Mouse (Mus musculus) MEL (cell line): Measurements from ENCODE around the gene Arhgap28. TPM values are rescaled to one million over a fixed set of nuclear protein-coding genes. Genes with fewer than 3 reads are reported as not detected.

Source experiments
- DNase-seq: peaks from one replicate; pipeline ENCODE4 v3.0.0; 2011; ENCODE audit warnings: low read depth, low spot score
- H3K27ac ChIP-seq: 2 replicates; pipeline ENCODE4 v1.5.1; 2012; ENCODE audit warnings: low read depth, mild to moderate bottlenecking, control low read depth, low read length, moderate library complexity; ENCODE audit not compliant: control insufficient read depth
- H3K27me3 ChIP-seq, 2 experiments: fragments of 150-350 bp in 1 of 2; sonication (generic) in 1 of 2; 2 replicates each; pipeline ENCODE4 v1.6.1; 2012; ENCODE audit warnings: low read length in 2 of 2, mild to moderate bottlenecking in 2 of 2, improper control_type of control experiment in 1 of 2, moderate library complexity in 1 of 2; ENCODE audit not compliant: insufficient read depth in 2 of 2, control insufficient read depth in 1 of 2
- H3K36me3 ChIP-seq, 2 experiments: 2 replicates each; pipeline ENCODE4 v1.6.1; 2012 to 2014; ENCODE audit warnings: low read length in 2 of 2, improper control_type of control experiment in 1 of 2, inconsistent platforms in 1 of 2, mild to moderate bottlenecking in 1 of 2; ENCODE audit not compliant: insufficient read depth in 2 of 2, control insufficient read depth in 1 of 2
- H3K4me1 ChIP-seq, 2 experiments: fragments of 150-350 bp in 1 of 2; sonication (generic) in 1 of 2; 2 replicates each; pipeline ENCODE4 v1.6.1; 2012; ENCODE audit warnings: low read length in 2 of 2, improper control_type of control experiment in 1 of 2, mild to moderate bottlenecking in 1 of 2; ENCODE audit not compliant: insufficient read depth in 2 of 2, control insufficient read depth in 1 of 2
- H3K4me3 ChIP-seq, 2 experiments: fragments of 150-350 bp in 1 of 2; sonication (generic) in 1 of 2; 2 replicates each; pipeline ENCODE4 v1.5.1; 2012; ENCODE audit warnings: low read depth in 2 of 2, low read length in 2 of 2, mild to moderate bottlenecking in 2 of 2, moderate library complexity in 2 of 2, control low read depth in 1 of 2, improper control_type of control experiment in 1 of 2; ENCODE audit not compliant: control insufficient read depth in 1 of 2, insufficient read depth in 1 of 2
- H3K79me2 ChIP-seq: 2 replicates; pipeline ENCODE4 v1.6.1; 2012; ENCODE audit warnings: mild to moderate bottlenecking, low read length, moderate library complexity; ENCODE audit not compliant: control insufficient read depth, poor library complexity, insufficient read depth
- H3K9ac ChIP-seq: 2 replicates; pipeline ENCODE4 v1.6.1; 2012; ENCODE audit warnings: low read depth, mild to moderate bottlenecking, control low read depth, low read length, moderate library complexity; ENCODE audit not compliant: control insufficient read depth, poor library complexity, severe bottlenecking
- H3K9me3 ChIP-seq: fragments of 150-350 bp; sonication (generic); replicated peaks from 2 replicates; pipeline ENCODE4 v1.6.1; 2012; ENCODE audit warnings: mild to moderate bottlenecking, low read length, improper control_type of control experiment, moderate library complexity; ENCODE audit not compliant: insufficient read depth
- BHLHE40 ChIP-seq: IDR thresholded peaks from 2 replicates; pipeline ENCODE4 v1.6.1; 2012; ENCODE audit warnings: low read depth, mild to moderate bottlenecking, inconsistent platforms, low read length, improper control_type of control experiment, borderline replicate concordance
- CHD1 ChIP-seq: IDR thresholded peaks from 2 replicates; pipeline ENCODE4 v1.6.1; 2012; ENCODE audit warnings: low read depth, mild to moderate bottlenecking, inconsistent platforms, low read length, improper control_type of control experiment
- CTCF ChIP-seq, 3 experiments: IDR thresholded peaks in 2 of 3; conservative IDR thresholded peaks in 1 of 3; 2 replicates each; pipeline ENCODE4 v1.5.1; 2011 to 2012; ENCODE audit warnings: low read length in 3 of 3, low read depth in 2 of 3, mild to moderate bottlenecking in 2 of 3, improper control_type of control experiment in 1 of 3, inconsistent platforms in 1 of 3, mixed read lengths in 1 of 3, moderate library complexity in 1 of 3; ENCODE audit not compliant: control insufficient read depth in 1 of 3, insufficient read depth in 1 of 3, poor library complexity in 1 of 3, severe bottlenecking in 1 of 3
- EP300 ChIP-seq, 2 experiments: IDR thresholded peaks; 2 replicates each; pipeline ENCODE4 v1.6.1; 2011; ENCODE audit warnings: improper control_type of control experiment in 2 of 2, low read length in 2 of 2, low read depth in 1 of 2, mild to moderate bottlenecking in 1 of 2
- GATA1 ChIP-seq: IDR thresholded peaks from 2 replicates; pipeline ENCODE4 v1.6.1; 2011; ENCODE audit warnings: low read depth, low read length, improper control_type of control experiment
- HCFC1 ChIP-seq: IDR thresholded peaks from 2 replicates; pipeline ENCODE4 v1.6.1; 2012; ENCODE audit warnings: low read depth, mild to moderate bottlenecking, inconsistent platforms, low read length, improper control_type of control experiment, moderate library complexity
- JUND ChIP-seq: IDR thresholded peaks from 2 replicates; pipeline ENCODE4 v1.6.1; 2011; ENCODE audit warnings: low read depth, mild to moderate bottlenecking, improper control_type of control experiment, low read length
- MEF2A ChIP-seq: IDR thresholded peaks from 2 replicates; pipeline ENCODE4 v1.6.1; 2014; ENCODE audit warnings: low read depth, mild to moderate bottlenecking, inconsistent platforms, low read length, improper control_type of control experiment; ENCODE audit not compliant: poor library complexity, insufficient replicate concordance, severe bottlenecking; ENCODE audit errors: extremely low read depth
- MYC ChIP-seq: IDR thresholded peaks from 2 replicates; pipeline ENCODE4 v1.6.1; 2011; ENCODE audit warnings: low read depth, mild to moderate bottlenecking, low read length, improper control_type of control experiment, moderate library complexity
- NELFE ChIP-seq: IDR thresholded peaks from 2 replicates; pipeline ENCODE4 v1.6.1; 2011; ENCODE audit warnings: low read depth, low read length, improper control_type of control experiment
- NRF1 ChIP-seq: IDR thresholded peaks from 2 replicates; pipeline ENCODE4 v1.6.1; 2014; ENCODE audit warnings: low read depth, mild to moderate bottlenecking, inconsistent platforms, low read length, improper control_type of control experiment, moderate library complexity; ENCODE audit not compliant: poor library complexity, insufficient read depth, severe bottlenecking
- POLR2AphosphoS2 ChIP-seq: IDR thresholded peaks from 2 replicates; pipeline ENCODE4 v1.6.1; 2011; ENCODE audit warnings: low read length, improper control_type of control experiment
- RAD21 ChIP-seq: IDR thresholded peaks from 2 replicates; pipeline ENCODE4 v1.6.1; 2011; ENCODE audit warnings: mild to moderate bottlenecking, low read depth, low read length, improper control_type of control experiment
- RCOR1 ChIP-seq: IDR thresholded peaks from 2 replicates; pipeline ENCODE4 v1.6.1; 2012; ENCODE audit warnings: low read depth, mild to moderate bottlenecking, inconsistent platforms, low read length, improper control_type of control experiment
- SIN3A ChIP-seq: IDR thresholded peaks from 2 replicates; pipeline ENCODE4 v1.6.1; 2012; ENCODE audit warnings: low read length, improper control_type of control experiment, inconsistent platforms
- SMC3 ChIP-seq: IDR thresholded peaks from 2 replicates; pipeline ENCODE4 v1.6.1; 2011; ENCODE audit warnings: low read depth, low read length, improper control_type of control experiment
- TAL1 ChIP-seq: IDR thresholded peaks from 2 replicates; pipeline ENCODE4 v1.6.1; 2012; ENCODE audit warnings: mild to moderate bottlenecking, inconsistent platforms, low read length, moderate library complexity, mixed read lengths
- TBP ChIP-seq: IDR thresholded peaks from 2 replicates; pipeline ENCODE4 v1.8.0; 2011; ENCODE audit warnings: low read depth, low read length, improper control_type of control experiment
- TCF12 ChIP-seq: IDR thresholded peaks from 2 replicates; pipeline ENCODE4 v1.6.1; 2014; ENCODE audit warnings: low read depth, mild to moderate bottlenecking, inconsistent platforms, low read length, improper control_type of control experiment, moderate library complexity
- UBTF ChIP-seq: IDR thresholded peaks from 2 replicates; pipeline ENCODE4 v1.6.1; 2012; ENCODE audit warnings: low read depth, mild to moderate bottlenecking, inconsistent platforms, low read length, improper control_type of control experiment, moderate library complexity, borderline replicate concordance; ENCODE audit not compliant: insufficient read depth
- USF2 ChIP-seq, 2 experiments: IDR thresholded peaks; 2 replicates each; pipeline ENCODE4 v1.6.1; 2011 to 2012; ENCODE audit warnings: improper control_type of control experiment in 2 of 2, low read length in 2 of 2, borderline replicate concordance in 1 of 2, inconsistent platforms in 1 of 2, low read depth in 1 of 2, mild to moderate bottlenecking in 1 of 2; ENCODE audit not compliant: insufficient read depth in 1 of 2
- polyA plus RNA-seq, 2 experiments: library from polyadenylated mRNA; stranded (reverse) in 1 of 2; unstranded in 1 of 2; fragments of >175 nt in 1 of 2; fragments of >200 nt in 1 of 2; gene quantifications; 2 replicates each; pipeline versions ENCODE4 v1.2.1 to v1.2.4; 2012; ENCODE audit warnings: low replicate concordance in 2 of 2, low read depth in 1 of 2; ENCODE audit not compliant: insufficient read length in 2 of 2, insufficient read depth in 1 of 2, missing spikeins in 1 of 2
- total RNA-seq: library from RNA; depleted of rRNA; stranded (reverse); fragments of 300-350 nt; gene quantifications from 2 replicates; pipeline ENCODE4 v1.2.3, GENCODE M21; 2012

The Arhgap28 gene
- total and polyA plus RNA-seq, 3 experiments, result not detected

- H3K4me1 ChIP-seq, result no peaks in the 10 kb centered on the region
- H3K79me2 ChIP-seq, result no peaks in the 10 kb centered on the region
- H3K9ac ChIP-seq, result no peak overlapping the region
- TF ChIP-seq SMC3 (no peak), CHD1 (no peak), HCFC1 (no peak), TAL1 (no peak), UBTF (no peak), TCF12 (no peak), MYC (no peak), TBP (no peak), POLR2AphosphoS2 (no peak), EP300 (IDR thresholded peaks at IDR 0.05; ENCODE audit: low read depth in 1 of 2, low read length in 2 of 2) (no peak)
- no peaks in the 10 kb centered on the region for H3K27me3 ChIP-seq
- H3K9me3 ChIP-seq, result no peaks in the 10 kb centered on the region
- no peak overlapping the region for H3K4me3 ChIP-seq
- no peaks in the 10 kb centered on the region for H3K36me3 ChIP-seq
- H3K27ac ChIP-seq, result no peak overlapping the region
- DNase-seq, result no peak
Observed at GRCm38 (mm10) chr17:67931396-67931795, 72.5 kb downstream of the Arhgap28 start.

GRCm38 (mm10) chr17:67930957-67931356, 73.0 kb downstream of the Arhgap28 start:
- TF ChIP-seq BHLHE40, result no peak
- no peak for TF ChIP-seq USF2 (IDR thresholded peaks at IDR 0.05; ENCODE audit: borderline replicate concordance in 1 of 2, insufficient read depth in 1 of 2, low read depth in 1 of 2, low read length in 2 of 2)
- TF ChIP-seq RAD21, result no peak
- no peak for TF ChIP-seq NELFE
- no peak for TF ChIP-seq SMC3
- no peak for TF ChIP-seq SIN3A
- TF ChIP-seq MEF2A, result no peak
- TF ChIP-seq GATA1, result no peak
- TF ChIP-seq NRF1, result no peak
- no peak for TF ChIP-seq MYC
- TF ChIP-seq JUND, result no peak
- no peak for TF ChIP-seq HCFC1
- TF ChIP-seq TCF12, result no peak
- TF ChIP-seq TAL1, result no peak
- TF ChIP-seq RCOR1, result no peak
- TF ChIP-seq CTCF (IDR thresholded peaks at IDR 0.05 in 2 of 3, conservative IDR thresholded peaks at IDR 0.05 in 1 of 3; ENCODE audit: control insufficient read depth in 1 of 3, insufficient read depth in 1 of 3, low read depth in 2 of 3, low read length in 3 of 3, poor library complexity in 1 of 3, severe bottlenecking in 1 of 3), result no peak
- Histone ChIP-seq H3K27me3 (no peaks in the 10 kb centered on the region), H3K9ac (no peak overlapping the region), H3K27ac (no peak overlapping the region), H3K4me1 (no peaks in the 10 kb centered on the region), H3K79me2 (no peaks in the 10 kb centered on the region), H3K4me3 (no peak overlapping the region), H3K36me3 (no peaks in the 10 kb centered on the region), H3K9me3 (no peaks in the 10 kb centered on the region)
- DNase-seq, result no peak
